Mouse (Mus musculus) forebrain, embryonic 16.5 days (tissue): ENCODE results near the gene Fyn. TPM values are rescaled to one million over a fixed set of nuclear protein-coding genes. Genes with fewer than 3 reads are reported as not detected.
A peak's percentile ranks its signal among the peaks of the same experiment; 100 is the strongest.

Experiments
- ATAC-seq: fragments of 200-750 bp; cut with Nextera tagmentation; 2 replicates; pipeline ENCODE4 v1.8.0; 2017; ENCODE audit warnings: mild to moderate bottlenecking, moderate library complexity
- H3K27ac ChIP-seq: fragments of 300-500 bp; sonication (generic); 2 replicates; pipeline ENCODE4 v1.5.1; 2014; ENCODE audit warnings: low read length, control low read depth
- H3K27me3 ChIP-seq: fragments of 300-500 bp; sonication (generic); replicated peaks from 2 replicates; pipeline ENCODE4 v1.6.1; 2014; ENCODE audit warnings: low read length; ENCODE audit not compliant: control insufficient read depth, insufficient read depth
- H3K36me3 ChIP-seq: fragments of 300-500 bp; sonication (generic); 2 replicates; pipeline ENCODE4 v1.6.1; 2014; ENCODE audit not compliant: control insufficient read depth, insufficient read depth
- H3K4me1 ChIP-seq: fragments of 300-500 bp; sonication (generic); replicated peaks from 2 replicates; pipeline ENCODE4 v1.6.1; 2014; ENCODE audit warnings: low read length; ENCODE audit not compliant: control insufficient read depth, insufficient read depth
- H3K4me2 ChIP-seq: fragments of 300-500 bp; sonication (generic); 2 replicates; pipeline ENCODE4 v1.6.1; 2014; ENCODE audit warnings: mild to moderate bottlenecking, low read length, control low read depth
- H3K4me3 ChIP-seq: fragments of 300-500 bp; sonication (generic); replicated peaks from 2 replicates; pipeline ENCODE4 v1.5.1; 2014; ENCODE audit warnings: mild to moderate bottlenecking, low read length, control low read depth
- H3K9ac ChIP-seq: fragments of 300-500 bp; sonication (generic); replicated peaks from 2 replicates; pipeline ENCODE4 v1.6.1; 2014; ENCODE audit warnings: low read depth, low read length, control low read depth
- H3K9me3 ChIP-seq: fragments of 300-500 bp; sonication (generic); 2 replicates; pipeline ENCODE4 v1.6.1; 2016; ENCODE audit warnings: low read length; ENCODE audit not compliant: control insufficient read depth
- WGBS: fragments of 180-500 bp; shearing (Covaris S2); extraction: QIAGEN DNeasy Blood & Tissue Kit; methylation state at CpG from one replicate; pipeline ENCODE4 v1.1.7; 2014; 5-methylcytosine and 5-hydroxymethylcytosine counted together
- polyA plus RNA-seq: library from polyadenylated mRNA; unstranded; fragments of >200 nt; fragmentation: Nextera tagmentation; extraction: Ambion mirVana; gene quantifications from 2 replicates; pipeline ENCODE4 v1.2.1, GENCODE M21; 2015

The Fyn gene
- polyA plus RNA-seq, 1 experiment from 2014 or later, result 74.4 TPM

DNA sequence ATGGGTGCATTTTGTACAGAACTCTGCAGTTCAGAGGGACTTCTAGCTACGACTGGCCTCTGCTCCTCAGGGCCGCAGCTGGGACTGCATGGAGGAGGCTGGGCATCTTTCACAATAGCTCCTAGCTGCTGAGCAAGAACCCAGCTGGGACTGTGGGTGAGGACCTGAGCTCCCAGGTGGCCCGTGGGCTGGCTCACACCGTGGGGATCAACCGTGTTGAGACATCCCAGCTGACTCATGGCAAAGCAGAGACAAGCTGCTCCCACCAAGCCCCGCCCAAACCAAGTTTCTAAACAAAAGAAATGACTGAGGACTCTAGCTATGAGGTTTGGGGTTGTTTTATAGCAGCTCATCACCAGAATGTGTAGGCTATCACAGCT is 204.0 kb downstream of the Fyn start:
- ATAC-seq, result peak; percentile 14
- Histone ChIP-seq H3K4me1 (peaks cover 36% of the 10 kb centered on the region), H3K9ac (no peak overlapping the region), H3K27me3 (no peaks in the 10 kb centered on the region), H3K4me2 (no peak overlapping the region), H3K27ac (peak overlapping the region; percentile 81), H3K4me3 (no peak overlapping the region), H3K36me3 (no peaks in the 10 kb centered on the region), H3K9me3 (no peaks in the 10 kb centered on the region)
- 49% methylated on average over 6 of the region's 6 CpGs for WGBS

GRCm38 (mm10) chr10:39576466-39576865 is 207.8 kb downstream of the Fyn start:
- H3K9ac ChIP-seq, result no peak overlapping the region
- H3K4me3 ChIP-seq, result no peak overlapping the region
- ATAC-seq, result no peak
- no peak overlapping the region for H3K27ac ChIP-seq
- H3K4me1 ChIP-seq, result peaks cover 18% of the 10 kb centered on the region
- no peaks in the 10 kb centered on the region for H3K27me3 ChIP-seq
- 82% methylated on average over 6 of the region's 6 CpGs for WGBS
- no peaks in the 10 kb centered on the region for H3K9me3 ChIP-seq
- H3K36me3 ChIP-seq, result no peaks in the 10 kb centered on the region
- no peak overlapping the region for H3K4me2 ChIP-seq

GRCm38 (mm10) chr10:39580477-39580876 is 211.8 kb downstream of the Fyn start:
- H3K4me3 ChIP-seq, result no peak overlapping the region
- no peaks in the 10 kb centered on the region for H3K4me1 ChIP-seq
- no peak overlapping the region for H3K4me2 ChIP-seq
- no peak overlapping the region for H3K9ac ChIP-seq
- H3K9me3 ChIP-seq, result no peaks in the 10 kb centered on the region
- no peak overlapping the region for H3K27ac ChIP-seq
- 81% methylated on average over 8 of the region's 8 CpGs for WGBS
- no peaks in the 10 kb centered on the region for H3K36me3 ChIP-seq
- no peak for ATAC-seq
- H3K27me3 ChIP-seq, result no peaks in the 10 kb centered on the region

DNA sequence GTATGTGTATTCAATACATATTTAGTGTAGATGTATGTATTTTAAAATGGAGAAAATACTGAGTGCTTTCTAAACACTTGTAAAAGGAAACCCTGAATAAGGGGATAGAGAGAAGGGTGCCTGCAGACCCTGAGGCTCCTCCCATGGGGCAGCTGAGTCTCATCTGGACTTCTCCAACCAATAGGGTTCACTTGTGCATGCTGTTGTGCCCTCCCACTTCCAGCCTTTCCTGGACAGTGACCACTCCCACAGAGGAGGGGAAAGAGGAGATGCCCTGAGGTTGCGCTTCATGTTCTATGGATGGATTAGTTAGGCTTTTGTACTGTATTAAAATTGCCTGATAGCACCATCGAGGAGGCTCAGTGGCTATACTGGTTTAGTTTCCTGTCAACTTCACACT is 213.7 kb downstream of the Fyn start:
- Histone ChIP-seq H3K36me3 (no peaks in the 10 kb centered on the region), H3K4me1 (peaks cover 9% of the 10 kb centered on the region), H3K9me3 (no peaks in the 10 kb centered on the region), H3K4me3 (no peak overlapping the region), H3K9ac (no peak overlapping the region), H3K27ac (no peak overlapping the region), H3K4me2 (no peak overlapping the region), H3K27me3 (no peaks in the 10 kb centered on the region)
- WGBS, result 82% methylated on average over 2 of the region's 2 CpGs
- no peak for ATAC-seq

GRCm38 (mm10) chr10:39583718-39584117 is 215.1 kb downstream of the Fyn start:
- no peaks in the 10 kb centered on the region for H3K9me3 ChIP-seq
- no peak overlapping the region for H3K27ac ChIP-seq
- no peaks in the 10 kb centered on the region for H3K27me3 ChIP-seq
- H3K9ac ChIP-seq, result no peak overlapping the region
- H3K4me3 ChIP-seq, result no peak overlapping the region
- 79% methylated on average over 12 of the region's 12 CpGs for WGBS
- peaks cover 20% of the 10 kb centered on the region for H3K4me1 ChIP-seq
- no peaks in the 10 kb centered on the region for H3K36me3 ChIP-seq
- H3K4me2 ChIP-seq, result no peak overlapping the region
- ATAC-seq, result no peak

DNA sequence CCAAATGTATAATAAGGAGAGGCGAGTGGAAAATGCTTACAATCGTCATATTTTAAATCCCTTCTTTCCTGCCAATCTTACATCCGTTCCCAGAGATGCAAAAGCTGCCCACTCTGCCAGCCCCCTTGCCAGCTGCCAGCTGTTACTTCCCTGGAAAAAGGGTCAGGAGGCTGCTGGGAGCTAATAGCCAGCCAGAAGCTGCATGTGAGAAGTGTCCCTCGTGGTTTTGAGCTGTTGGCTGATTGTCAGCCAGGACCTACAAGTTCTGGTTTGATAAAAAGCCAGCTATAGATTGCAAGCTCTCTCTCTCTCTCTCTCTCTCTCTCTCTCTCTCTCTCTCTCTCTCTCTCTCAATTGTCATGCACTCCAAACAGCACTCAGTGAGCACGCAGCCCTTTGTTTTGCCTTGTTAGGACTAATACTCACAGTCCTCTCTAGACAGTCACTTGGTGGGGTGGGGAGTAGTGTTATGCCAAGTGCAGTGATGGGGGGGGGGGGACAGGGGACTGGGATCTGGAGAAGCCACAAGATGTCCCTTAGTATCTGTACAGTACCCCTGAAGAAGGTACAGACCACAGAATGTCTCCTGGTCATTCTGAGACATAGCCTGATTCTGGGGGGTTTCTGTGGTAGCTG is 218.8 kb downstream of the Fyn start:
- Histone ChIP-seq H3K4me3 (no peak overlapping the region), H3K4me1 (peaks cover 20% of the 10 kb centered on the region), H3K27ac (peak overlapping the region; percentile 78), H3K36me3 (no peaks in the 10 kb centered on the region), H3K4me2 (no peak overlapping the region), H3K27me3 (no peaks in the 10 kb centered on the region), H3K9me3 (no peaks in the 10 kb centered on the region), H3K9ac (peak overlapping the region; percentile 30; the same call in 1 of the 2 replicates)
- WGBS, result 8% methylated on average over 5 of the region's 5 CpGs
- peak; percentile 70 for ATAC-seq

GRCm38 (mm10) chr10:39587973-39588746 is 219.5 kb downstream of the Fyn start:
- 39% methylated on average over 8 of the region's 8 CpGs for WGBS
- Histone ChIP-seq H3K9ac (peak overlapping the region; percentile 30), H3K4me1 (peaks cover 20% of the 10 kb centered on the region)

DNA sequence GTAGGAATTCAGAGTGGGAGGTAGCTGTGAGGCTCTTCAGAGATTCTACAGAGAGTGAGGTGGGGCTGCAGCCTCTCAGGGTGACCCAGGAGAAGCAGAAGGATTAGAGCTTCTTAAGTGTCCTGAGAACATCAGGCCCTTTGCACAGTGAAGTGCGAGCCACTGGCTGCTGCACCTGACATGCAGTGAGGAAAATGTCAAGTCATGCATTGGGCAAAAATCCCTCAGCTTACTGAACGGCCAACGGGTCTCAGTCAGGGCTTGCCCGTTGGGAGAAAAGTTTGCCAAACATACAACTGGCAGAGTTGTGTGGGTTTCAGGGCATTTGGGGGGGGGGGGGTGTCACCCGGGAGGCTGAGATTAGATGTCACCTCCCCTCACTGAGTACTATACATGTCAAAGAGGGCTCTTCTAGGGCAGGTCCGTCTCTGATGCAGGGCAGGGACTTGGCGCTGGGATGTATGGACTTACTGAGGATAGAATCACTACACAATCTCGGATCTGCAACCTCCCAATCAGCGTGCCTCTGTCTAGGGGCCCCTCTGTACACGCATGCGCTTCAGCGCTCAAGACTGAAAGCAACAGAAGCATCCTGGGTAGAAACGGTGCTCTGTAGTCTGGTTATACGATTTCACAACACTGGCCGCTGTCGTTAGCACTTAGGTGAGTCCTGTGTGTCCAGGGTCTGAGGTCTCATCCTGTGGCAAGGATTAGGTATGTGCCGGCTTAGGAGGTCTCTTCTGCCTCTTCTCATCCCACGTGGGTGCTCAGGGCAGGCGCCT is 221.3 kb downstream of the Fyn start:
- no peak overlapping the region for H3K9ac ChIP-seq
- ATAC-seq, result no peak
- no peak overlapping the region for H3K4me2 ChIP-seq
- peaks cover 9% of the 10 kb centered on the region; the same call in 1 of the 2 replicates for H3K9me3 ChIP-seq
- no peaks in the 10 kb centered on the region for H3K27me3 ChIP-seq
- no peaks in the 10 kb centered on the region for H3K36me3 ChIP-seq
- H3K4me1 ChIP-seq, result peaks cover 20% of the 10 kb centered on the region
- H3K4me3 ChIP-seq, result no peak overlapping the region
- no peak overlapping the region for H3K27ac ChIP-seq
- WGBS, result 74% methylated on average over 19 of the region's 19 CpGs

More at GRCm38 (mm10) chr10:39587973-39588746, 219.5 kb downstream of the Fyn start:
- peak; percentile 52 for ATAC-seq
- no peak overlapping the region for H3K4me3 ChIP-seq
- no peaks in the 10 kb centered on the region for H3K36me3 ChIP-seq
- no peaks in the 10 kb centered on the region for H3K27me3 ChIP-seq
- H3K9me3 ChIP-seq, result peaks cover 3% of the 10 kb centered on the region; the same call in 1 of the 2 replicates
- H3K27ac ChIP-seq, result peak overlapping the region; percentile 78
- no peak overlapping the region for H3K4me2 ChIP-seq

DNA sequence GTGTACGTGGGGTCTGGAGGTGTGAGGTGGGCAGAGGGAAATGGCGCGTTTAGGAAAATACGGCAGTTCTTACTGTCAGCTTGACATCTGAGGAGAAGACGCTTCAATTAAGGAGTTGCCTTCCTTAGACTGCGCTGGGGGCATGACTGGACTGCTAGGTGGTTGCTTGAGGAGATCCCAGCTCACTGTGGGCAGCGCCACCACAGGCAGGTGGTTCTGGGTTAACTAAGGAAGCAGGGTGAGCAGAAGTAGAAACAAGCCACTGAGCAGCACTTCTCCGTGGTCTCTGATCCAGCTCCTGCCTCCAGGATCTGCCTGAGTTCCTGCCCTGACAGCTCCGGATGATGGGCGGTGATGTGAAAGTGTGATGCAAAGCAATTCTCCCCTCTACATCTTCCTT is 222.0 kb downstream of the Fyn start:
- ATAC-seq, result no peak
- H3K9me3 ChIP-seq, result peaks cover 9% of the 10 kb centered on the region; the same call in 1 of the 2 replicates

More for the DNA sequence above, 222.0 kb downstream of the Fyn start:
- Histone ChIP-seq H3K36me3 (no peaks in the 10 kb centered on the region), H3K4me3 (no peak overlapping the region), H3K9ac (no peak overlapping the region), H3K27me3 (no peaks in the 10 kb centered on the region), H3K4me1 (peaks cover 20% of the 10 kb centered on the region), H3K4me2 (no peak overlapping the region), H3K27ac (no peak overlapping the region)
- 89% methylated on average over 10 of the region's 10 CpGs for WGBS
